Mouse (Mus musculus): Measurements from ENCODE around the gene Epor. TPM values are rescaled to one million over a fixed set of nuclear protein-coding genes. Genes with fewer than 3 reads are reported as not detected.
A peak's percentile ranks its signal among the peaks of the same experiment; 100 is the strongest.

Epor gene
- polyA plus RNA-seq, 1 experiment from 2014 or later = 2.4 TPM

GRCm38 (mm10) chr9:21924099-21924493 lies 39.2 kb downstream of the Epor start:
- Histone ChIP-seq H3K9me3 (ENCODE audit: control insufficient read depth, low read length) (no peaks in the 10 kb centered on the region), H3K27ac (no peak overlapping the region), H3K9ac (no peak overlapping the region), H3K4me2 (replicated peaks) (no peak overlapping the region), H3K4me3 (replicated peaks; ENCODE audit: low read length) (no peak overlapping the region), H3K4me1 (replicated peaks; ENCODE audit: control insufficient read depth, insufficient read depth, low read length) (peaks cover 12% of the 10 kb centered on the region), H3K36me3 (replicated peaks; ENCODE audit: control insufficient read depth, insufficient read depth) (no peaks in the 10 kb centered on the region), H3K27me3 (ENCODE audit: control insufficient read depth, insufficient read depth, low read length) (no peaks in the 10 kb centered on the region)
- WGBS = 67% methylated on average over 6 of the region's 6 CpGs
- DNase-seq (ENCODE audit: low spot score) = no peak
- no peak for ATAC-seq (ENCODE audit: low FRiP score)

DNA sequence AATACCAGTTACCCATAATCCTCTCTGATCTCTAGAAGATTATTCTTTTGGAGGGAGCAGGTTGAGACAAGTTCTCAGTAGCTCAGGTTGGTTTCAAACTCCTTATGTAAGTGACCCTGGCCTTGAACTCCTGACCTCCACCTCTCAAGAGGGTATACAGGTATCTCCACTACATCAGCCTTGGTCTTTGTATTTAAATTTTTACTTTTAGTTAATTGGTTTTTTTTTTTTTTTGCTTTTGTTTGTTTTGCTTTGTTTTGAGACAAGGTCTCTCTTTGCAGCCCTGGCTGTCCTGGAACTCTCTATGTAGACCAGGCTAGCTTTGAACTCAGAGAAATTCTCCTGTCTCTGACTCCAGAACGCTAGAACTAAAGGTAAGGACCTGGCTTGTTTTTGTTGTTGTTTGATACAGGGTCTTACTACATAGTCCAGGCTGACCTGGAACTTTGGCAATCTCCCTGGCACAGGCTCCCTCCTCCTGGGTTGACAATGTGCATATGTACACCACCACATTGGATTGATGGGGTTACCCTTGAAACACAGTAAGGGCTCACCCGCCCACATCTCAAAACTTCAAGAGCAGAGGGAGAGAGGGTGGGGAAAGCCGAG lies 39.7 kb downstream of the Epor start:
- Histone ChIP-seq H3K27me3 (ENCODE audit: control insufficient read depth, insufficient read depth, low read length) (no peaks in the 10 kb centered on the region), H3K4me3 (replicated peaks; ENCODE audit: low read length) (no peak overlapping the region), H3K36me3 (replicated peaks; ENCODE audit: control insufficient read depth, insufficient read depth) (no peaks in the 10 kb centered on the region), H3K4me1 (replicated peaks; ENCODE audit: control insufficient read depth, insufficient read depth, low read length) (peaks cover 12% of the 10 kb centered on the region), H3K9ac (no peak overlapping the region), H3K9me3 (ENCODE audit: control insufficient read depth, low read length) (no peaks in the 10 kb centered on the region), H3K27ac (no peak overlapping the region), H3K4me2 (replicated peaks) (no peak overlapping the region)
- WGBS = 85% methylated on average over 3 of the region's 3 CpGs
- ATAC-seq (ENCODE audit: low FRiP score) (no peak), DNase-seq (ENCODE audit: low spot score) (no peak)

DNA sequence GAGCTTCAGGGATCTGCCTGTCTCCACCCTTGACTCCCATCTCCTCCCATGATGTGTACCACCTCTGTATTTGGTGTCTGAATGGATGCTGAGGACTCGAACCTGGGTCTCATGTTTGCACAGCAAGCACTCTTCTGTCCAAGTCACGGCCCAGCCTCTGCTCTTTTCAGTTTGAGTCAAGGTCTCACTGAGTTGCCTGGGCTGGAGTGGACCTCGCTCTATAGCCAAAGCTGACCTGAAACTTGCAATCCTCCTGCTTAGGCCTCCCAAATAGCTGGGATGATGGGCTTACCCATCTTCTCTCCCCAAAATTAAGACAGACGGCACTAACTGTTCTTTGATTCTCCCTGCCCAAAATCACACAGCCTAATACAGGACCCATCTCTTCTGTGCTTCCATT lies 40.3 kb downstream of the Epor start:
- H3K36me3 ChIP-seq (replicated peaks; ENCODE audit: control insufficient read depth, insufficient read depth) = no peaks in the 10 kb centered on the region
- no peaks in the 10 kb centered on the region for H3K27me3 ChIP-seq (ENCODE audit: control insufficient read depth, insufficient read depth, low read length)
- H3K4me2 ChIP-seq (replicated peaks) = no peak overlapping the region
- WGBS = 89% methylated on average over 4 of the region's 4 CpGs
- ATAC-seq (ENCODE audit: low FRiP score) (no peak), DNase-seq (ENCODE audit: low spot score) (no peak)
- no peak overlapping the region for H3K4me3 ChIP-seq (replicated peaks; ENCODE audit: low read length)
- no peak overlapping the region for H3K27ac ChIP-seq
- no peaks in the 10 kb centered on the region for H3K9me3 ChIP-seq (ENCODE audit: control insufficient read depth, low read length)
- H3K9ac ChIP-seq = no peak overlapping the region
- H3K4me1 ChIP-seq (replicated peaks; ENCODE audit: control insufficient read depth, insufficient read depth, low read length) = peaks cover 12% of the 10 kb centered on the region

DNA sequence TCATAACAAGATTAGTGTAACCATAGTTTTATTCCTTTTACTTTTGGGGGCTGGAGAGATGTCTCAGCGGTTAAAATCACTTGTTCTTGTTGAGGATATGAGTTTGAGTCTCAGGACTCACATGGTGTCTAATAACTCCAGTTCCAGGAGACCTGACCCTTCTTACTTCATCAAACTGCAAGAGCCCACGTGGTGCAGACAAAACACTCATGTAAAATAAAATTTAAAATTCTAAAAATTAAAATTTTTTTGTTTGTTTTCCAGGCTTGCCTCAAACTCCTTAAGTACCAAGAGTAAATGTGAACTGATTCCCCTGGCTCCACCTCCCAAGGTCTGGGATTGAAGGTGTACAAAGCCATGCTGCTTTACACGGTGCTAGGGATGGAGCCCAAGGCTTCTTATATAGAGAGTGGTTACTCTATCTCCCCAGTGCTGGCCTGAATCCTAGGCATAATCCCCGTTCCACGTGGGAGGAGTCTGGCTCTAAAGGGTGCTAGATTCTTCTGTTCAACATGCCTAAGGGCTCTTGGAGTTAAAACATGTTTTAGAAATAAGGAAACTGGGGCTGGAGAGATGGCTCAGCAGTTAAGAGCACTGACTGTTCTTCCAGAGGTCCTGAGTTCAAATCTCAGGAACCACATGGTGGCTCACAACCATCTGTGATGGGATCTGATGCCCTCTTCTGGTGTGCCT lies 44.5 kb downstream of the Epor start:
- Histone ChIP-seq H3K9me3 (ENCODE audit: control insufficient read depth, low read length) (no peaks in the 10 kb centered on the region), H3K4me3 (replicated peaks; ENCODE audit: low read length) (peak overlapping the region; percentile 59), H3K4me1 (replicated peaks; ENCODE audit: control insufficient read depth, insufficient read depth, low read length) (no peaks in the 10 kb centered on the region), H3K36me3 (replicated peaks; ENCODE audit: control insufficient read depth, insufficient read depth) (peaks cover 8% of the 10 kb centered on the region; the same call in 1 of the 2 replicates), H3K4me2 (replicated peaks) (peak overlapping the region; percentile 66; the same call in 1 of the 2 replicates), H3K9ac (no peak overlapping the region), H3K27me3 (ENCODE audit: control insufficient read depth, insufficient read depth, low read length) (no peaks in the 10 kb centered on the region), H3K27ac (no peak overlapping the region)
- 24% methylated on average over 5 of the region's 5 CpGs for WGBS
- no peak for DNase-seq (ENCODE audit: low spot score)
- ATAC-seq (ENCODE audit: low FRiP score) = no peak

DNA sequence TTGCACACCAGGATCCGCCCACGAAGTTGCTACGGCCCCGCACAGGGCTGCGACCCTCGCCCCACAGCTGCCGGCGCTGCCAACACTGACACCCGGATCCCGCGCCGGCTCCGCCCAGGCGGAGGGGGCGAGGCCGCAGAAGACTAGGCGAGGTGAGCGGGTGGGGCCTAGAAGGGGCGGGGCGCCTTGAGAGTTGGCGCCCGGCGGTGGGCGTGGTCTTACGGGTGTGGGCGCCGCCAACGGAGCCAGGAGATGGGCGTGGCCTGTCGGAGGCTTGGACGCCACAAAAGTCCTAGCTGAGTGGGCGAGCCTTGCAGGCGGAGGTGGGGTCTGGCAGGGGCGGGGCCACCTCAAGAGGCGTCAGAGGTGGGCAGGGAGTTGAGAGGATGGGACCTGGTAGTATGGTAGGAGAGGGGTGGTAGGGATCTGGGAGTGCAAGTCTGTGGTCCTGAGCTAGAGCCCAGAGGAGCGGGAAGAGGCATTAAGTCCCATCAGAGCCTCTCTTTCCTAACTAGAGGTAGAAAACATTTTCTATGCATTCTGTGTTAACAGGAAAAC lies 45.2 kb downstream of the Epor start, which contains the start of gene Rab3d:
Rab3d (minus strand) TSS at position 158 of the 558 bp plus-strand sequence.
- Histone ChIP-seq H3K4me3 (replicated peaks; ENCODE audit: low read length) (peak within 1 kb of the TSS; percentile 59), H3K9ac (peak within 1 kb of the TSS; percentile 70), H3K4me1 (replicated peaks; ENCODE audit: control insufficient read depth, insufficient read depth, low read length) (no peaks in the 10 kb centered on the region), H3K4me2 (replicated peaks) (peak within 1 kb of the TSS; percentile 66), H3K27ac (peak within 1 kb of the TSS; percentile 40), H3K9me3 (ENCODE audit: control insufficient read depth, low read length) (no peaks in the 10 kb centered on the region), H3K27me3 (ENCODE audit: control insufficient read depth, insufficient read depth, low read length) (no peaks in the 10 kb centered on the region), H3K36me3 (replicated peaks; ENCODE audit: control insufficient read depth, insufficient read depth) (peaks cover 14% of the 10 kb centered on the region)
- WGBS = 1% methylated on average over 36 of the region's 36 CpGs
- ATAC-seq (ENCODE audit: low FRiP score) = peak; percentile 91
- peak; percentile 88 for DNase-seq (ENCODE audit: low spot score)

DNA sequence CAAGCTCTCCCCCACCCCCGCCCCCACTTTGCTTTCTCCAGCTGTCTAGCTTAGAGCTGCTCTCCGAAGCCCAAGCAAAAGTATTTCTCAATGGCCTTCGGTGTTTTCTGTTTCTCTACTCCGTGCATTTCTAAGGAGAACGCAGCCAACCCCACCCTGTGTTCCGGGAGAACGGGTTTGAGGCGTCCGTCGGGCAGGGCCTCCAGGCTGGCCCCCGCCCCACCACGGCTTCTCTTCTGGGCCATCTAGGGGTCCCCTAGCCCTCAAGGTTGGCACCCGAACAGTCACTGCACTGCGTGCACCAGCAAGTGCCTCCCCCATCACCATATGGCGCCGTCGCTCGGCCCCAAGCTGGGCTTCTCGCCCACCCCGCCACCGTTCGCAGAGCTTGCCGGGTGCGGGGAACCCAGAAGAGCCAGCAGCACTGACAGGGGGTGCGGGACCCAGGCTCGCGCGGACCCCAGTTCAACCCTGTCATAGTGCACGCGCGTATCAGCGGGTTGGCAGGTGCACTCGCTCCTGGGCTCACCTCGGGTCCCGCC lies 45.7 kb downstream of the Epor start:
- 2% methylated on average over 35 of the region's 35 CpGs for WGBS
- peak overlapping the region; percentile 66 for H3K4me2 ChIP-seq (replicated peaks)
- peak; percentile 40 for DNase-seq (ENCODE audit: low spot score)
- no peaks in the 10 kb centered on the region for H3K9me3 ChIP-seq (ENCODE audit: control insufficient read depth, low read length)
- peak overlapping the region; percentile 40 for H3K27ac ChIP-seq
- ATAC-seq (ENCODE audit: low FRiP score) = no peak; the same call in 1 of the 2 replicates
- no peaks in the 10 kb centered on the region for H3K27me3 ChIP-seq (ENCODE audit: control insufficient read depth, insufficient read depth, low read length)
- peak overlapping the region; percentile 59 for H3K4me3 ChIP-seq (replicated peaks; ENCODE audit: low read length)
- H3K4me1 ChIP-seq (replicated peaks; ENCODE audit: control insufficient read depth, insufficient read depth, low read length) = no peaks in the 10 kb centered on the region
- peak overlapping the region; percentile 70 for H3K9ac ChIP-seq
- H3K36me3 ChIP-seq (replicated peaks; ENCODE audit: control insufficient read depth, insufficient read depth) = peaks cover 17% of the 10 kb centered on the region

DNA sequence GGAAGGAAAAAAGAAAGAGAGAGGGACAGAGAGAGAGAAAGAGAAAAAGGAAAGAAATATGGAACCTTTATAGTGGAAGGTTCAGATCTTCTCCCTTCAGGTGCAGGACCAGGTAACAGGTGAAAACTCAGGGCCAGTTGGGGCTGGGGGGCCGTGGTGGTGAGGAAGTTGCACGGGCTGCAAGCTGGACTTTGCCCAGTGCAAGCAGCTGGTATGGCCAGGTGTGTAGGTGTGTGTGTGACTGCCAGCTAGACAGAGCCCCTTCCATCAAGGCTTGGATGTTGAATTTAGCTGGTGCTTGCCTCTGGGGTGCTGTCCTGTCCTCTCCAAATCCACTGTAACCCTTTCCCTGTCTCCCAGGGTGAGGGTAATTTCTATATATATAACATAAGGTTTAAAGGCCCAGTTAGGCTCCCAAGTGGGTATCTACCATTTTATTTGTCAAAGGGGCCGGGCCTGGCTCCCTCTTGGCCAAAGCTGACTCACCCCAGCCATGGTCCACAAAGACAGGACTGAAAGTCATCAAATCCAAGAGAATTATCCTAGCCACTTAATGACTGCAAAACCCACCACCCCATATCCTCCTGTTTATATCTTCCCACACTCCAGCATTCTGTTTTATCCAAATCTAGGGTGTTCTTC lies 46.3 kb downstream of the Epor start:
- 0 out of 2 replicates have a peak overlapping the region, but pooled peaks have one; percentile 40 for H3K27ac ChIP-seq
- peak overlapping the region; percentile 70 for H3K9ac ChIP-seq
- ATAC-seq (ENCODE audit: low FRiP score) (no peak), DNase-seq (ENCODE audit: low spot score) (no peak)
- WGBS = 55% methylated on average over 3 of the region's 3 CpGs
- no peaks in the 10 kb centered on the region for H3K4me1 ChIP-seq (replicated peaks; ENCODE audit: control insufficient read depth, insufficient read depth, low read length)
- H3K4me2 ChIP-seq (replicated peaks) = peak overlapping the region; percentile 66
- no peaks in the 10 kb centered on the region for H3K27me3 ChIP-seq (ENCODE audit: control insufficient read depth, insufficient read depth, low read length)
- H3K9me3 ChIP-seq (ENCODE audit: control insufficient read depth, low read length) = no peaks in the 10 kb centered on the region
- peaks cover 17% of the 10 kb centered on the region for H3K36me3 ChIP-seq (replicated peaks; ENCODE audit: control insufficient read depth, insufficient read depth)
- peak overlapping the region; percentile 59 for H3K4me3 ChIP-seq (replicated peaks; ENCODE audit: low read length)

- no peak overlapping the region for H3K4me2 ChIP-seq (replicated peaks)
- DNase-seq (ENCODE audit: low spot score) (no peak), ATAC-seq (ENCODE audit: low FRiP score) (no peak)
- no peak overlapping the region for H3K4me3 ChIP-seq (replicated peaks; ENCODE audit: low read length)
- H3K36me3 ChIP-seq (replicated peaks; ENCODE audit: control insufficient read depth, insufficient read depth) = peaks cover 24% of the 10 kb centered on the region
- no peak overlapping the region for H3K27ac ChIP-seq
- no peaks in the 10 kb centered on the region for H3K9me3 ChIP-seq (ENCODE audit: control insufficient read depth, low read length)
- H3K9ac ChIP-seq = no peak overlapping the region
- WGBS = 85% methylated on average over 10 of the region's 10 CpGs
- H3K27me3 ChIP-seq (ENCODE audit: control insufficient read depth, insufficient read depth, low read length) = no peaks in the 10 kb centered on the region
- H3K4me1 ChIP-seq (replicated peaks; ENCODE audit: control insufficient read depth, insufficient read depth, low read length) = no peaks in the 10 kb centered on the region
Measured at GRCm38 (mm10) chr9:21909474-21910223, 53.7 kb downstream of the Epor start.
